Mouse (Mus musculus): ENCODE data around the gene Snrnp200.

DNA sequence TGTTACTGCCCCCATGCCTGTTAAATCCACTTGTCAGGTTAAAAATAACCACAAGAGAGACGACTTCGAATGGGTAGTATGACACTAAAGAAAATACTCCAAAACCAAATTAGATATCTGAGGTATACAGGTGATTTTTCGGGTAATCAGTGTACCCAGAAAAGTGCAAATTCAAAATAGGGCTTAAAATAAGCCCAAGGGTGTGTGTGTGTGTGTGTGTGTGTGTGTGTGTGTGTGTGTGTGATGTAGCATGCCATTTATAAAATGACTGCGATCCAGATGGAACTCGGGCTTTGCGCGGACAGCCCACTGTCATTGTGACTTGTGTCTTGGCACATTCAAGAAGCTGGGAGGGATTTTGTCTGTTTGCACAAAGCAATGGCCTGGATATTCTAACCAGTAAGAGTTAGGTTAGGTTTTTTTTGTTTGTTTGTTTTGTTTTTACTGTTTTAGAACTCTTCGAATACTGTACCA, 62.9 kb downstream of the Snrnp200 start:
- TF ChIP-seq POLR2A (IDR thresholded peaks at IDR 0.05; ENCODE audit: control insufficient read depth, extremely low read depth, insufficient read depth, low read length, poor library complexity) (no peak), CTCF (IDR thresholded peaks at IDR 0.05; ENCODE audit: borderline replicate concordance, control insufficient read depth, extremely low read depth, insufficient read depth, low read length, poor library complexity) (no peak)
